Mouse (Mus musculus) lung, embryonic 16.5 days (tissue): Measurements from ENCODE around the gene Cxxc4. TPM values are rescaled to one million over a fixed set of nuclear protein-coding genes. Genes with fewer than 3 reads are reported as not detected.

Source experiments
- ATAC-seq: fragments of 200-750 bp; cut with Nextera tagmentation; 2 replicates; pipeline ENCODE4 v1.8.0; 2017; ENCODE audit warnings: low read depth, mild to moderate bottlenecking, moderate library complexity
- H3K27ac ChIP-seq: fragments of 300-500 bp; sonication (generic); 2 replicates; pipeline ENCODE4 v1.5.1; 2014; ENCODE audit warnings: mild to moderate bottlenecking, control low read depth, low read length
- H3K27me3 ChIP-seq: fragments of 300-500 bp; sonication (generic); 2 replicates; pipeline ENCODE4 v1.6.1; 2014; ENCODE audit warnings: low read depth, low read length, mixed read lengths; ENCODE audit not compliant: control insufficient read depth, insufficient read depth
- H3K36me3 ChIP-seq: fragments of 300-500 bp; sonication (generic); 2 replicates; pipeline ENCODE4 v1.6.1; 2014; ENCODE audit warnings: low read length; ENCODE audit not compliant: control insufficient read depth, insufficient read depth
- H3K4me1 ChIP-seq: fragments of 300-500 bp; sonication (generic); replicated peaks from 2 replicates; pipeline ENCODE4 v1.6.1; 2014; ENCODE audit warnings: low read length, mixed read lengths; ENCODE audit not compliant: control insufficient read depth, insufficient read depth
- H3K4me2 ChIP-seq: fragments of 300-500 bp; sonication (generic); 2 replicates; pipeline ENCODE4 v1.6.1; 2014; ENCODE audit warnings: low read depth, low read length, control low read depth
- H3K4me3 ChIP-seq: fragments of 300-500 bp; sonication (generic); 2 replicates; pipeline ENCODE4 v1.5.1; 2014; ENCODE audit warnings: mild to moderate bottlenecking, low read length, control low read depth
- H3K9ac ChIP-seq: fragments of 300-500 bp; sonication (generic); 2 replicates; pipeline ENCODE4 v1.6.1; 2014; ENCODE audit warnings: low read length, control low read depth
- H3K9me3 ChIP-seq: fragments of 300-500 bp; sonication (generic); 2 replicates; pipeline ENCODE4 v1.6.1; 2016; ENCODE audit warnings: low read length; ENCODE audit not compliant: control insufficient read depth
- WGBS: fragments of 180-500 bp; shearing (Covaris S2); extraction: QIAGEN DNeasy Blood & Tissue Kit; methylation state at CpG from one replicate; pipeline ENCODE4 v1.1.7; 2014; 5-methylcytosine and 5-hydroxymethylcytosine counted together
- polyA plus RNA-seq: library from polyadenylated mRNA; unstranded; fragments of >200 nt; fragmentation: Nextera tagmentation; extraction: Ambion mirVana; gene quantifications from 2 replicates; pipeline ENCODE4 v1.2.1, GENCODE M21; 2015

The Cxxc4 gene
- polyA plus RNA-seq, 1 experiment from 2014 or later, result 1.1 TPM

DNA sequence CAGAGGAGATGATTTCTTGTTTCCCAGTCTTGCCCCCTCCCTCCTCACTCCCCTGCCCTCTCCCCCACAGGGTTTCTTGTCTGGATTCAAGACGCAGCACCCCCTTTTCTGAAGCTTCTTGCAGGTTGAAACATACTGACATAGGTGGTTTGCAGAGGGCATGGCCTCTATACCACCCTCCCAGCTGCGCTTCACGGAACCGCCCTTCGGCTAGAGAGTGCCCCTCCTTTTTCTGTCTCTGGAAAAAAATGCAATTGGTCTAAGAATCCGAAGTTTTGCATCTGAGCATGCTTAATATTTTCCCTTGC is 4.4 kb downstream of the Cxxc4 start:
- peak overlapping the region; percentile 67 for H3K4me3 ChIP-seq
- peaks cover 9% of the 10 kb centered on the region for H3K4me1 ChIP-seq
- no peaks in the 10 kb centered on the region for H3K9me3 ChIP-seq
- no peak for ATAC-seq
- H3K4me2 ChIP-seq, result peak overlapping the region; percentile 99
- H3K36me3 ChIP-seq, result no peaks in the 10 kb centered on the region
- H3K27ac ChIP-seq, result no peak overlapping the region
- H3K27me3 ChIP-seq, result no peaks in the 10 kb centered on the region
- no peak overlapping the region for H3K9ac ChIP-seq
- WGBS, result 14% methylated on average over 6 of the region's 6 CpGs

GRCm38 (mm10) chr3:134243168-134243849 is 7.0 kb downstream of the Cxxc4 start:
- Histone ChIP-seq H3K36me3 (no peaks in the 10 kb centered on the region), H3K27me3 (no peaks in the 10 kb centered on the region), H3K4me3 (no peak overlapping the region), H3K9me3 (no peaks in the 10 kb centered on the region), H3K9ac (no peak overlapping the region), H3K27ac (no peak overlapping the region), H3K4me2 (no peak overlapping the region), H3K4me1 (peaks cover 9% of the 10 kb centered on the region)
- 10% methylated on average over 2 of the region's 2 CpGs for WGBS
- no peak for ATAC-seq

GRCm38 (mm10) chr3:134243850-134244247 is 7.6 kb downstream of the Cxxc4 start:
- Histone ChIP-seq H3K4me3 (no peak overlapping the region), H3K27me3 (no peaks in the 10 kb centered on the region), H3K27ac (no peak overlapping the region), H3K4me1 (peaks cover 8% of the 10 kb centered on the region), H3K4me2 (no peak overlapping the region), H3K36me3 (no peaks in the 10 kb centered on the region), H3K9ac (no peak overlapping the region), H3K9me3 (no peaks in the 10 kb centered on the region)
- no peak for ATAC-seq
- WGBS, result 29% methylated on average over 3 of the region's 3 CpGs

GRCm38 (mm10) chr3:134254221-134254620 is 17.9 kb downstream of the Cxxc4 start:
- WGBS, result 34% methylated on average over 2 of the region's 2 CpGs
- no peak for ATAC-seq
- Histone ChIP-seq H3K36me3 (no peaks in the 10 kb centered on the region), H3K4me1 (no peaks in the 10 kb centered on the region), H3K9ac (no peak overlapping the region), H3K27me3 (no peaks in the 10 kb centered on the region), H3K9me3 (no peaks in the 10 kb centered on the region), H3K4me2 (no peak overlapping the region), H3K27ac (no peak overlapping the region), H3K4me3 (no peak overlapping the region)

- H3K4me2 ChIP-seq, result no peak overlapping the region
- 73% methylated on average over 5 of the region's 5 CpGs for WGBS
- H3K4me3 ChIP-seq, result no peak overlapping the region
- H3K9ac ChIP-seq, result no peak overlapping the region
- H3K9me3 ChIP-seq, result no peaks in the 10 kb centered on the region
- H3K36me3 ChIP-seq, result no peaks in the 10 kb centered on the region
- no peaks in the 10 kb centered on the region for H3K27me3 ChIP-seq
- no peak overlapping the region for H3K27ac ChIP-seq
- H3K4me1 ChIP-seq, result no peaks in the 10 kb centered on the region
- ATAC-seq, result no peak
These were observed 22.4 kb downstream of the Cxxc4 start for GRCm38 (mm10) chr3:134258715-134259114.

DNA sequence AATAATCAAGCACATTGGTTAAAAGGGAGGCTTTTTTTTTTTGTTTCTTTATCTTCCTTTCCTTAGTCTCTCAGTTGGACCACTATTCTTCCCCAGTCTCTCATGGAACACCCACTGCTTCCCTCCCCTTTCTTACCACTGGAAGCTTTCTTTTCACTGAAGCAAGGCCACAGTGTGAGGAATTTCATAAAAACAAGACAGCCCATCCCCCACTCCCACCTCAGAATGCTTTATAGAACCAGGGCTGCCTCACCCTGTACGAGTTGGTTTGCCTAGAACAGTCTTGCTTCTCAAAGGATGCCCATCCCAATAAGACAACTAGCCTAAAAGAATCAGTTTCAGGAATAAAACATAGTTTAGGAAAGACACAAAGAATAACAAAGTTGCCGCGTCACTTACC is 23.0 kb downstream of the Cxxc4 start:
- H3K27ac ChIP-seq, result no peak overlapping the region

GRCm38 (mm10) chr3:134279655-134280054 is 43.4 kb downstream of the Cxxc4 start:
- H3K4me2 ChIP-seq, result no peak overlapping the region
- no peak for ATAC-seq
- H3K27ac ChIP-seq, result no peak overlapping the region
- no peak overlapping the region for H3K9ac ChIP-seq
- no peaks in the 10 kb centered on the region for H3K9me3 ChIP-seq
- no peaks in the 10 kb centered on the region for H3K27me3 ChIP-seq
- no peaks in the 10 kb centered on the region; the same call in 1 of the 2 replicates for H3K4me1 ChIP-seq
- H3K4me3 ChIP-seq, result no peak overlapping the region
- H3K36me3 ChIP-seq, result no peaks in the 10 kb centered on the region

More for the DNA sequence above, 23.0 kb downstream of the Cxxc4 start:
- ATAC-seq, result no peak
- WGBS, result 74% methylated on average over 3 of the region's 3 CpGs
- Histone ChIP-seq H3K4me3 (no peak overlapping the region), H3K4me2 (no peak overlapping the region), H3K27me3 (no peaks in the 10 kb centered on the region), H3K36me3 (no peaks in the 10 kb centered on the region), H3K9me3 (no peaks in the 10 kb centered on the region), H3K4me1 (no peaks in the 10 kb centered on the region), H3K9ac (no peak overlapping the region)

GRCm38 (mm10) chr3:134281527-134282370 is 45.5 kb downstream of the Cxxc4 start:
- Histone ChIP-seq H3K9ac (no peak overlapping the region), H3K27ac (no peak overlapping the region), H3K27me3 (no peaks in the 10 kb centered on the region), H3K36me3 (no peaks in the 10 kb centered on the region), H3K4me3 (no peak overlapping the region), H3K9me3 (no peaks in the 10 kb centered on the region), H3K4me2 (no peak overlapping the region), H3K4me1 (no peaks in the 10 kb centered on the region; the same call in 1 of the 2 replicates)
- no peak for ATAC-seq
- WGBS, result 24% methylated on average over 14 of the region's 14 CpGs

DNA sequence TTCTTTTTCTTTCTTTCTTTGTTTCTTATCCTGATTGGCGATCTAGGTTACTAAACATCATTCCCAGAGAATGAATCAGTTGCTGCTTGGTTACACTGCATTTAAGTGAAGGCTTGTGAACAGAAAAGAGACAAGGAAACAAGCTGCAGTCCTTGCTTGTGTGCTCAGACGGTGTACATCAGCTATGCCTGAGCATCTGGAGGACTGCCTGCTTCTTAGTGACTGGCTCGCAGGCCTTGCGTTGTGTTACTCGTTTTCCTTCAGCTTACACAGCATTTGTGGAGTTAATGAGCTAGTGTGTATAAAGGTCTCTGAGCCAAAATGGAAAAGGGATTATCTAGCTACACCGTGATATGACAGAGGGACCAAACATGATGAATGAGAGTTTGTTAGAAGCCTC is 58.9 kb downstream of the Cxxc4 start:
- Histone ChIP-seq H3K27ac (no peak overlapping the region), H3K27me3 (no peaks in the 10 kb centered on the region), H3K4me2 (no peak overlapping the region), H3K4me1 (no peaks in the 10 kb centered on the region), H3K4me3 (no peak overlapping the region), H3K36me3 (no peaks in the 10 kb centered on the region), H3K9ac (no peak overlapping the region), H3K9me3 (no peaks in the 10 kb centered on the region)
- ATAC-seq, result no peak
- WGBS, result 64% methylated on average over 6 of the region's 6 CpGs
